Mouse (Mus musculus): ENCODE measurements around the gene 1700011L22Rik.

1700011L22Rik gene

GRCm38 (mm10) chr8:79165276-79165675, 83.1 kb downstream of the 1700011L22Rik start:
- no peak for DNase-seq

GRCm38 (mm10) chr8:79164336-79164735, 84.0 kb downstream of the 1700011L22Rik start:
- DNase-seq: no peak

DNA sequence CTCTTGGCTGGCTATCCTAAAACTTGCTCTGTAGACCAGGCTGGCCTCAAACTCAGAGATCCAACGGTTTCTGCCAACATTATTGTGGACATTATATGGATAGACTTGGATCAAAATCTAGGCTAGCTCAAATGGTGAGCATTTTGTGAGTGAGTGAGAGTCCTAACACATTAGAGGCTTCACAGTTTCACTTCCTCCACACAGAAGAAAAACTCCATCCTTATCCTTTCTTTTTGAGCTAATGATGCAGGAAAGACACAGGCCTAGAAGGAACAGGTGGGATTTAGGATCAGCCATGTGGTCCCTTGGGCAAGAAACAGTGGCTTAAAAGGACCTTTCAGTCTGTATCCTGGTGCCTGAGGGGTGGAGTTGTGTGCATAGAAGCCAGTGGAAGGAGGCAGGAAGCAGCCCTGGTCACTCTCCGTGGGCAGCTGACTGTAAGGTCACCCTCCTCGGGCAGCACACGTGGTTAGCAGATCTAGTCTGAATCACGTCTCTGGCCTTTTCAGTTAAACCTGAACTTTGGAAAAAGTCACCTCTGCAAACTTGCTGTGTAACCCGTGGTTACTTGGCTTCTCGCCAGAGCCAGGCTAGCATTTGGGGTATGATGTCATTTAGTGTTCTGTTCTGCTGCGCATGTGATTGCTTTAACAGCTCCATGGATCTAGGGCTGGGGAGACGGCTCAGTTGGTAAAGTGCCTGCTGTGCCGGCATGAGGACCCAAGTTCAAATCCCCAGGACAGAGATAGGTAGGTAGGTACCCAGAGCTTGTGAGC, 85.6 kb downstream of the 1700011L22Rik start:
- DNase-seq: peak; percentile 95 to 96

- no peak for DNase-seq
These were observed 87.1 kb downstream of the 1700011L22Rik start for GRCm38 (mm10) chr8:79161172-79161778.

Data from kidney, adult 8-10 months (tissue).